Mouse (Mus musculus) CD4-positive, CD25-positive, alpha-beta regulatory T cell (primary cell): ENCODE measurements around the gene Alkbh8. TPM values are rescaled to one million over a fixed set of nuclear protein-coding genes. Genes with fewer than 3 reads are reported as not detected.

Experiments used
- polyA plus RNA-seq: library from polyadenylated mRNA; unstranded; fragments of 100-300 nt; shearing (Covaris generic); gene quantifications from one replicate; pipeline ENCODE4 v1.2.1, GENCODE M21; 2017

Gene Alkbh8
- 17.2 TPM for polyA plus RNA-seq

GRCm38 (mm10) chr9:3334962-3335767, at the start of gene Alkbh8:
Alkbh8 (plus strand) TSS chr9:3335140.

GRCm38 (mm10) chr9:3403251-3404208, 68.6 kb downstream of the Alkbh8 start, which contains the start of gene Cwf19l2:
Cwf19l2 (plus strand) TSS chr9:3403592.

Other genes starting within 250 kb of the Alkbh8 start
- 22.0 TPM for gene Cwf19l2, start 68.5 kb downstream of the Alkbh8 start, polyA plus RNA-seq
- 0.06 TPM for gene Gucy1a2, start 197.6 kb downstream of the Alkbh8 start, polyA plus RNA-seq